Mouse (Mus musculus): ENCODE results near the gene Adam22. TPM values are rescaled to one million over a fixed set of nuclear protein-coding genes. Genes with fewer than 3 reads are reported as not detected.
A peak's percentile ranks its signal among the peaks of the same experiment; 100 is the strongest.
"Not testable (repeated sequence)": the region's sequence is repeated elsewhere in the genome, so short reads cannot be mapped to it uniquely, and the experiment has no call there.

Adam22 gene
- polyA plus RNA-seq, 1 experiment: 0.59 TPM

DNA sequence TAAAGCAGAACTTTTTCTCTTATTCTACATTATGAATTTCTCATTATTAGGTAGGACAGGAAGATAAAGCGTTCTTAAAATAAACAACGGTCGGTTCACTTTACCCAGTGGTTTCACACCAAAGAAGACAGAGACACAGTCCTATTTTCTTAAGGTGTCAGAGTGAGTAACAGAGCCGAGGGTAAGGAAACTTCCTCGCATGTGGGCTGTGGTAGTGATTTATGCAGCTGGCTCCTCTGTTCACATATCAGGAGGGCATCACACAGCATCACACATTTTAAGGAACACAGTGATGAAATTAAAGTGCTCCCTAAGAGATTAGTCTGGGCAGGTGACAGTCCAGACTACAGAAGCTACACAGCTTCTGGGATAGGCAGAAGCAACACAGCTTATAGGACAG is 83.8 kb downstream of the Adam22 start:
- no peak overlapping the region for H3K27ac ChIP-seq (replicated peaks; ENCODE audit: low read depth, low read length)
- no peak overlapping the region for H3K4me3 ChIP-seq (ENCODE audit: insufficient read depth, low read depth, low read length)
- no peaks in the 10 kb centered on the region for H3K4me1 ChIP-seq (ENCODE audit: control insufficient read depth, insufficient read depth, insufficient read length, low read length)

DNA sequence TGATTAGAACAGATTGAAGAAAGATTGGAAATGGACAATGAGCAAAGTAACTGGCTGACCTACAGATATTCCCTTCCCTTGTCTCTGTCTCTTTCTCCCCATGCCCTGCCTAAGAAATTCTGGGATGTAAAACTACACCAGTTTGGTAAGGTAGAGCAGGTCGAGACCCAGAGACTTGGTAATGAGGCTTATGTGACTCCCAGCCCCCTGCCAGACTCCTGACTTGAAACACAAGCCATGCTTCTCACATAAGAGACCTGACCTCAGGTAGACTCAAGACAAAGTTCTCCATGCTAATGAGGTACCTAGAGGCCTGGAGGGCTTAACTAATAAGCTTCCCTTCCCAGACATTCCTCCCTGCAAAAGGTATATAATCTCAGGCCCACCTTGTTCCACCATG is 91.8 kb downstream of the Adam22 start:
- H3K4me3 ChIP-seq (ENCODE audit: insufficient read depth, low read depth, low read length): no peak overlapping the region
- no peak overlapping the region for H3K27ac ChIP-seq (replicated peaks; ENCODE audit: low read depth, low read length)
- no peaks in the 10 kb centered on the region for H3K4me1 ChIP-seq (ENCODE audit: control insufficient read depth, insufficient read depth, insufficient read length, low read length)

DNA sequence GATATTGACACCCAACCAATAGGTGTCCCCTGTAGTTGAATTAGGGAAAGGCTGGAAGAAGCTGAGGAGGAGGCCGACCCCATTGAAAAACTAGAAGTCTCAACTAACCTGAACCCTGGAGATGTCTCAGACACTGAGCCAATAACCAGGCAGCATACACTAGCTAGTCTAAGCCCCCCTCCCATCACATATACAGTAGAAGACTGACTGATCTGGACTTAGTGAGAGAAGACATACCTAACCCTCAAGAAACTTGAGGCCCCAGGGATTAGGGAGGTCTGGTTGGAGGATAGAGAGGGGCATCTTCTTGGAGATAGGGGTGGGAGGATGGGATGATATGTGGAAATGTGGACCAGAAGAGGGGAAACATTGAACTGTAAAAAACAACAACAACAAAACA is 110.6 kb downstream of the Adam22 start:
- Histone ChIP-seq H3K4me3 (ENCODE audit: insufficient read depth, low read depth, low read length) (no peak overlapping the region), H3K4me1 (ENCODE audit: control insufficient read depth, insufficient read depth, insufficient read length, low read length) (no peaks in the 10 kb centered on the region), H3K27ac (replicated peaks; ENCODE audit: low read depth, low read length) (no peak overlapping the region)

DNA sequence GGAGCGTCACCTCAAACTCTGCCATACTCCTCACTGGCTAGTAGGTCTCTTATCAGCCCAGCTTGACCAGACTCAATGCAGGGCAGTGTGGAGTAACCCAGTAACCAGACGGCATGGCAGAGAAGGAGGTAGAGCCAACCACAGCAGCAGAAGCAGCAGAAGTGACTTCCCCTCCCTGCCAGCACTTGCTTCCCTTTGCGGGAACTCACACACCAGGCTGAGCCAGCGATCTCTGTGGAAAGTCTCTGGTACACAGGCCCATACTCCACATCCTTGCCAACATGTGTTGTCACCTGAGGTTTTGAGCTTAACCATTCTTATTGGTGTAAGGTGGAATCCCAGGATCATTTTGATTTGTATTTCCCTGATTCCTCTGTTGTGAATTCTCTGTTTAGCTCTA is 111.5 kb downstream of the Adam22 start:
- no peaks in the 10 kb centered on the region for H3K4me1 ChIP-seq (ENCODE audit: control insufficient read depth, insufficient read depth, insufficient read length, low read length)
- no peak overlapping the region for H3K27ac ChIP-seq (replicated peaks; ENCODE audit: low read depth, low read length)
- H3K4me3 ChIP-seq (ENCODE audit: insufficient read depth, low read depth, low read length): no peak overlapping the region

DNA sequence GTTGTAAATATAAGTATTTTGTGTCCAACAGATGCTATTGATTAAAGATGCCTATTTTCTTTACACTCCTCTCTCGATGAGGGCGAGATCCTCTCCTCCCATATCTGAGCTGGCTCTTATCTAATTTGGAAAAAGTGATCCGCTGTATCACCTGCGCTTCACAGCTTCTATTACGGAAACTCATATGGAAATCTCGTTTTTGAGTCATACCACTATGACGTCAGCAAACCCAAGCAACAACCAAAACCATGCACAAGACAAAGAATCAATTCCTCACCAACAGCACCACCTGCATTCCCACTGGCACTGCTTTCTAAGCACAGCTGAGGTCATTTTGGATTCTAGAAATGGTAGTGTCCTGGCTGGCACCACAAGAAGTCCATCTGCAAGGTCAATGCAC is 123.3 kb downstream of the Adam22 start:
- Histone ChIP-seq H3K4me1 (ENCODE audit: control insufficient read depth, insufficient read depth, insufficient read length, low read length) (no peaks in the 10 kb centered on the region), H3K4me3 (ENCODE audit: insufficient read depth, low read depth, low read length) (no peak overlapping the region), H3K27ac (replicated peaks; ENCODE audit: low read depth, low read length) (no peak overlapping the region)

DNA sequence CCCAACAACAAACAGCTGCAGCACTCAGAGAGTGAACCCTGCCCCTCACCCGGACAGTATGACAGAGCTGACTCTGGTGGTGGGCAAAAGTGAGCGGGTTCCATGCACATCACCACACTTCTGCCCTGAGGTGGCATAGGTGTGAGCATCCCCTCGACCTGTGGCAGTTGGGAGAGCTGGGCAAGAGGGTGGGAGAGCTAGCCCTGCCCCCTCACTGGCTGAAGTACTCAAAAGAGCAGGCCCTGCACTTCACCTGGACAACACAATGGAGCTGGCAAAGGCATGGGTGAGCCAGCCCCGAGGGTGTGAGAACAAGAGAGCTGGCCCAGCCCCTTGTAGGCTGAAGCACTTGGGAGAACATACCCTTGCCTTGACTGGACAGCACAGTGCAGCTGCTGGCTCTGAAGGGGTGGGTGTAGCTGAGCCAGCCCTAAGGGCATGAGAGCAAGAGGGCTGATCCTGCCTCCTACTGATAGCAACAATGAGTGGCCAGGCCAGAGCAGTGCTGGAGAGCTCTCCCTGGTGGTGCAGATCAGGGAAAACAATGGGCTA is 124.8 kb downstream of the Adam22 start:
- H3K4me1 ChIP-seq (ENCODE audit: control insufficient read depth, insufficient read depth, insufficient read length, low read length): no peaks in the 10 kb centered on the region
- no peak overlapping the region for H3K4me3 ChIP-seq (ENCODE audit: insufficient read depth, low read depth, low read length)
- no peak overlapping the region for H3K27ac ChIP-seq (replicated peaks; ENCODE audit: low read depth, low read length)

DNA sequence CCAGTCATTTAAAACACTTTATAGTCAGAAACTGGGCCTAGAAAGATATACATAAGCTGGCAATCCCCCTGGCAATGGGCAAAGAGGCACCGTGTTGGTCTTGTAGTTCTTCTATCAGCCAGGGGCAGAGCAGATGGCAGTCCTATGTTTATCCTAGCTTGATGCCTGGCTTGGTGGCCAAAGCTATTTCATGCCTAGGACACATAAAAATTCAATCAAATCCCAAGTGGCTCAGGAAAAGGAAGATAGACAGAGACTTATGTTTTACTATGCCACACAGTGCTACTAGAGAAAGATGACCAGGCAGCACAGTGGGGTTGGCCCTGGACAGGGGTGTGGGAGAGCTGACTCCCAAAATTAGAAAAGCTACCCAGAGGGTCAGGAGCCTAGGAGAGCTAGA is 125.3 kb downstream of the Adam22 start:
- Histone ChIP-seq H3K4me3 (ENCODE audit: insufficient read depth, low read depth, low read length) (no peak overlapping the region), H3K4me1 (ENCODE audit: control insufficient read depth, insufficient read depth, insufficient read length, low read length) (no peaks in the 10 kb centered on the region), H3K27ac (replicated peaks; ENCODE audit: low read depth, low read length) (no peak overlapping the region)

DNA sequence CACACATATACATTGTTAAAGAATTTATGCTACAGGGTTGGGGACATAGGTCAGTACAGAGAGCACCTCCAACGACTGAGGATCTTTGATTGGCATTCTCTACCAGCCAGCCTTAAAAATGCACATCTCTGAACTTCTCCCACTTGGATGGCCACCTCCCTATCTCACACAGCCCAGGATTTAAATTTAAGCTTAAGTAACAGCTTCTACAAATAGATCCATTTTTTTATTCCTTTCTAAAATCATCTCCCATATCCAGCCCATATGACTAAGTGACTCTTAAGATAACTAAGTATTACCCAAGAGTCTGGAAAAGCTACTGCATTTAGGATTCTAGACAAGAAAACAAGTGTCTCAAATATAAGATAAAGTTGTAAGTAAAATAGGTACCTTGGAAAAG is 140.9 kb downstream of the Adam22 start:
- Histone ChIP-seq H3K4me3 (ENCODE audit: insufficient read depth, low read depth, low read length) (no peak overlapping the region), H3K27ac (replicated peaks; ENCODE audit: low read depth, low read length) (no peak overlapping the region), H3K4me1 (ENCODE audit: control insufficient read depth, insufficient read depth, insufficient read length, low read length) (0 out of 2 replicates have a peak, but pooled peaks cover 5% of the 10 kb centered on the region)

DNA sequence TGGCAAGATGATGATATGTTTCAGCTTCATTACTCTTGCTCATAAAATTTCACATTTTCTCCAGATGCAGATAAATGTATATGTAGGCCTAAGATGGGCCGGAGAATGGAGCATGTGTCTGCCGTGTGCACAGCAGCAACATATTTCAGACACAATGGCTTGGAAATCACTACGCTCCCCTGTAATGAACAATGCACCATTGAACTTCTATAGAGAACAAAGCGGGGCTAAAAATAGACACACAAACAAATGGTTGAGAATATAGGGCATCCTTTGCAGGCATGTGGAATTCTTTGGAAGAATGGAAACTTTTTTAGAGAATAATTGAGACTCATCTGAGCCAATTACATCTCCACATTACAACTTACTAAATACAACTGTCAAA is 143.6 kb downstream of the Adam22 start:
- H3K27ac ChIP-seq (replicated peaks; ENCODE audit: low read depth, low read length): no peak overlapping the region
- 0 out of 2 replicates have a peak, but pooled peaks cover 5% of the 10 kb centered on the region for H3K4me1 ChIP-seq (ENCODE audit: control insufficient read depth, insufficient read depth, insufficient read length, low read length)
- no peak overlapping the region for H3K4me3 ChIP-seq (ENCODE audit: insufficient read depth, low read depth, low read length)

DNA sequence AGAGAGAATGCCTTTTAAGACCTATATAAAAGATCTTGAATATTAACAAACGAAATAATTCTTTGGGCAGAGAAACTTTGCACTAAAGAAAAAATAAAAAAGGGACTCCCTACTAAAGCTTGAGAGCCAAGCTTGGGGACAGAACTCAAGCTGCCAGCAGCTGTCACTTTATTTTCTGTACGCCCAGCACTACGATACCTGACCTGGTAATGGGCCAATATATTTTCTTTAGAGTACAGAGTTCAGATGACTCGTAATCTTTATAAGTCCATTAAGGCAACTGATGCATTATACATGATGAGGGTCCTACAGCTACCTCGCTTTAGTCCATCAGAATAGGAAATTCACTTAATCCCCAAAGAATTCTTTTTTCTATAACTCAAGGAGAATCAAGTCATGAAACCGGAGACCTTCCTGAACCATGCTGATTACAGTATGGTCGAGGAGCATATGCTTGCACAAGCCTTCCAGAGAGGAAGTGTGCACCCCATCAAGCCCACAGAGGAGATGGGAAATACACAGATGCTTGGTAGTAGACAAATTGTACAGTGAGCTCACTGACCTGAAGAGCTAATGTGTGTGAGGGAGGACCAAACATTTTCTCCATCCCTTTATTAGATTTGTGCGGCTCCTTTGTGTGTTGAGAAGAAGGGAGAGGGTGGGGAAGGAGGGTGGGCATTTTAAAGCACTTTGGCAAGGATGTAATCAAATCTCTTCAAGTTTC is 144.2 kb downstream of the Adam22 start:
- Histone ChIP-seq H3K4me3 (ENCODE audit: insufficient read depth, low read depth, low read length) (no peak overlapping the region), H3K27ac (replicated peaks; ENCODE audit: low read depth, low read length) (no peak overlapping the region), H3K4me1 (ENCODE audit: control insufficient read depth, insufficient read depth, insufficient read length, low read length) (0 out of 2 replicates have a peak, but pooled peaks cover 5% of the 10 kb centered on the region)

DNA sequence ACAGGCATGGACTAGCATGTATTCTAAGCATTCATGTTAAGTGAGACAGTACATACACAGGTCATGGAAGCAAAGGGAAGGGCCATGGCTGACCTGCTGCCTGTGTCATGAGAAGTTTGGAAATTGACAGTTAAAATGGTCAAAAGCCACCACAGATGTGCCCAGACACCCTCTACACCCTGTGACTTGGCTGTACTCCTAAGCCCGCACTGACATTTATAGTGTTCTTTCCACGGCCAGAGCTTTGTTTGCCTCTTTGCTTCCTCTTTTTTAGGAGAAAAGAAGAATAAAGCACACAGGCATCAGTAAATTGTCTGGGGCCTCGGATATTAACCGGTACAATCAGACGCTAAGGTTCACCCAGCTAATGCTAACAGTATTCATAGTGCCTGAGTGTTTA is 146.3 kb downstream of the Adam22 start:
- H3K4me1 ChIP-seq (ENCODE audit: control insufficient read depth, insufficient read depth, insufficient read length, low read length): 0 out of 2 replicates have a peak, but pooled peaks cover 5% of the 10 kb centered on the region
- no peak overlapping the region for H3K4me3 ChIP-seq (ENCODE audit: insufficient read depth, low read depth, low read length)
- H3K27ac ChIP-seq (replicated peaks; ENCODE audit: low read depth, low read length): no peak overlapping the region

DNA sequence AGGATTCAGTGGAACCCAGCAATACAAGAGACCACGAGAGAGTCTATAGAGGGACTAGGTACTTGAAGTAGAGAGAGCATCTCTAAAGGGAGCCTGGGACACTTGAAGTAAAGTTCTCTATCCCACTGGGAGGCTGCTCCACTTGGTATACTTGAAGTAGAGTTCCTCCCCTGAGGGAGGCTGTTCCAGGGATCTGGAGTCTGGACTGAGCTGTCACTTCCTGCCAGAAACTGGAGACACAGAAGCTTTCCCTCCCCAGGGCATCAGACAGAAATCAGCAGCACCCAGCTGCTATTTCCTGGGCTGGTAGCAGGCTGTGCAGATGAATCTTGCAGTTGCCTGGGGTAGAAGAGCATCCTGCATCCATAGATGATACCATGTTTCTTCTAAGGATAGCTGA is 152.1 kb downstream of the Adam22 start:
- H3K27ac ChIP-seq (replicated peaks; ENCODE audit: low read depth, low read length): peak overlapping the region; percentile 51; the same call in 1 of the 2 replicates
- H3K4me3 ChIP-seq (ENCODE audit: insufficient read depth, low read depth, low read length): no peak overlapping the region
- H3K4me1 ChIP-seq (ENCODE audit: control insufficient read depth, insufficient read depth, insufficient read length, low read length): no peaks in the 10 kb centered on the region

DNA sequence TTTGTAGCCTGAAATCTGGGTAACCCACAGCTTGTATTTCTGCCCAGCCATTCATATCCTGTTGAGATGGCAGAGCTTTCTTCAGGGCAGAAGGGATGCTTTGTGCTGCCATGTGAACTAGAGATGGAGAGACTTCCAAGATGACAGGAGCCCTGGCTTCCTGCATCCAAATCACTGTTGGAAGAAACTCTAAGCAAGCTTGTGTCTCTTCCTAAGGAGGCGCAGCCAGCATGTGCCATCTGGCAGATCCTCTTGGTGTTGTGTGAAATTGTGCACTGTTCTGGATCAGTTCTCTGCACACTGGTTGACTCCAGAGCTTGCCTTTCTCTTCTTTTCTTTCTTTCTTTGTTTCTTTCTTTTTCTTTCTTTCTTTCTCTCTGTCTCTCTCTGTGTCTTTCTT is 183.0 kb downstream of the Adam22 start:
- not testable (repeated sequence) for H3K4me1 ChIP-seq (ENCODE audit: control insufficient read depth, insufficient read depth, insufficient read length, low read length); H3K4me3 ChIP-seq (ENCODE audit: insufficient read depth, low read depth, low read length); H3K27ac ChIP-seq (replicated peaks; ENCODE audit: low read depth, low read length)

DNA sequence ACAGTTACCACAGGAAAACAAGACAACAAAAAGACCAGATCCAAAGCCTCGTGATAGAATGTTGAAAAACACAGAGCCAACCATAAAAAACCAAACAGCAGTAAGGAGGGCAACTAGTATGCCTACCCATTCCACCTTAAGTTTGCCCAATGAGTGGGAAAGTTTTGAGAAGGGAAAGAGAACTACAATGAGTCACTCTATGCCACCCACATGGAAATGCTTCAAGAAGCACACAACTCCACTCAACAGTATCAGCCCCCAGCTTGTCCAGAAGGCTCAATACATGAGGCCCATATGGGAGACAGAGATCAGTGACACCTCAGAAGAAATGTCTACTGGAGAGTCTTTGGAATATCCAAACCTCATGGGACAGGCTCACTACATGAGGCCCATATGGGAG is 187.3 kb downstream of the Adam22 start:
- no peak overlapping the region for H3K4me3 ChIP-seq (ENCODE audit: insufficient read depth, low read depth, low read length)
- H3K4me1 ChIP-seq (ENCODE audit: control insufficient read depth, insufficient read depth, insufficient read length, low read length): no peaks in the 10 kb centered on the region
- no peak overlapping the region for H3K27ac ChIP-seq (replicated peaks; ENCODE audit: low read depth, low read length)

DNA sequence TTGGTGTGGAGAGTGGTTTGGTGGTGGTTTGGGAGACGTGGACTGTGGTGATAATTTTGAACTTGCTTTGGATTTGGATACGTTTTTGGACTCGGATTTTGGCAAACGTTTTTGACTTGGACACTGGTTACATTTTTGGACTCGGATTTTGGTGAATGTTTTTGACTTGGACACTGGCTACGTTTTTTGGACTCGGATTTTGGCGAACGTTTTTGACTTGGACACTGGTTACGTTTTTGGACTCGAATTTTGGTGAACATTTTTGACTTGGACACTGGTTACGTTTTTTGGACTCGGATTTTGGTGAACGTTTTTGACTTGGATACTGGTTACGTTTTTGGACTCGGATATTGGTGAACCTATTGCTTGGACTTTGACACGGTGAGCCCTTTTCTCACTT is 189.8 kb downstream of the Adam22 start:
- Histone ChIP-seq H3K27ac (replicated peaks; ENCODE audit: low read depth, low read length) (no peak overlapping the region), H3K4me3 (ENCODE audit: insufficient read depth, low read depth, low read length) (no peak overlapping the region), H3K4me1 (ENCODE audit: control insufficient read depth, insufficient read depth, insufficient read length, low read length) (no peaks in the 10 kb centered on the region)

DNA sequence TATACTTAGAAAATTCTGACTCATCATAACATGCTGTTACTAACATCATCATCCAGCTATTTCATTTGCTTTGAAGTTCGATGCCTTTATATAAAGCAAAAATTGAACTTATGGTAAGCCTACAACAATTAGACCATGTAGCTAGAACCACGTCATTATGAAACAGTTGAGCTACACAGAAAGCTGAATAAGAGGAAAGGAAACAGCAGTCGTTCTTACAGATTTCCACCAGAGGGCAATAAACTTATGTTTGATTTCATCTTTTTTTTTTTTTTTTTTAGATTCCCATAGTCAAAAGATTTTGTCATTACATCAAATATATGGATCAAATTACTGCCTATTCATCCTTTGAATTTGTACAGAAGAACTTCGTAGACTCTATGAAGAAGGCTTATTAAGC is 203.2 kb downstream of the Adam22 start:
- H3K4me1 ChIP-seq (ENCODE audit: control insufficient read depth, insufficient read depth, insufficient read length, low read length): no peaks in the 10 kb centered on the region
- no peak overlapping the region for H3K4me3 ChIP-seq (ENCODE audit: insufficient read depth, low read depth, low read length)
- no peak overlapping the region for H3K27ac ChIP-seq (replicated peaks; ENCODE audit: low read depth, low read length)

Data from brown adipose tissue, adult 24 weeks (tissue).